In genomic region chr8:4254001-4254400, GRCm38 (mm10) we compare ENCODE assay signal across 8 mouse cellular contexts. TPM values are rescaled to one million over a fixed set of nuclear protein-coding genes. Genes with fewer than 3 reads are reported as not detected.
A peak's percentile ranks its signal among the peaks of the same experiment; 100 is the strongest.
DNase-seq lines count a peak whose midpoint lies in the region; ATAC-seq and TF ChIP-seq lines count a peak whose summit lies in the region.

No protein-coding gene starts in this region.

- WGBS in heart, embryonic 11.5 days (ENCODE audit: insufficient replicate concordance) = 60% methylated on average over 6 of the region's 6 CpGs
- WGBS in kidney, embryonic 15.5 days = 71% methylated on average over 6 of the region's 6 CpGs
- WGBS in liver, postnatal 0 days (ENCODE audit: insufficient replicate concordance) = 63% methylated on average over 6 of the region's 6 CpGs
- WGBS in stomach, embryonic 14.5 days = 66% methylated on average over 6 of the region's 6 CpGs

- H3K27me3 ChIP-seq in heart, embryonic 11.5 days (ENCODE audit: control insufficient read depth, insufficient read depth, low read length) = peaks cover 3% of the 10 kb centered on the region; the same call in 1 of the 2 replicates
- H3K27me3 ChIP-seq in kidney, embryonic 15.5 days = no peaks in the 10 kb centered on the region
- no peaks in the 10 kb centered on the region for H3K27me3 ChIP-seq in liver, postnatal 0 days (ENCODE audit: insufficient read depth, low read length)
- H3K27me3 ChIP-seq in stomach, embryonic 14.5 days (ENCODE audit: control insufficient read depth, insufficient read depth, low read length) = no peaks in the 10 kb centered on the region

- H3K4me1 ChIP-seq in brown adipose tissue, adult 24 weeks (ENCODE audit: control insufficient read depth, insufficient read depth, insufficient read length, low read length) = peaks cover 6% of the 10 kb centered on the region; the same call in 1 of the 2 replicates
- peaks cover 21% of the 10 kb centered on the region for H3K4me1 ChIP-seq in heart, embryonic 11.5 days (ENCODE audit: control insufficient read depth, insufficient read depth, low read length)
- H3K4me1 ChIP-seq in kidney, embryonic 15.5 days = peaks cover 57% of the 10 kb centered on the region
- peaks cover 24% of the 10 kb centered on the region for H3K4me1 ChIP-seq in liver, postnatal 0 days (ENCODE audit: insufficient read depth)
- peaks cover 22% of the 10 kb centered on the region; the same call in 1 of the 2 replicates for H3K4me1 ChIP-seq in stomach, embryonic 14.5 days (ENCODE audit: control insufficient read depth, insufficient read depth, low read length)

- no peak overlapping the region for H3K27ac ChIP-seq in brown adipose tissue, adult 24 weeks (replicated peaks; ENCODE audit: low read depth, low read length)
- no peak overlapping the region for H3K27ac ChIP-seq in heart, embryonic 11.5 days (ENCODE audit: low read depth, low read length)
- H3K27ac ChIP-seq in kidney, embryonic 15.5 days = peak overlapping the region; percentile 97
- no peak overlapping the region for H3K27ac ChIP-seq in liver, postnatal 0 days (ENCODE audit: low read depth)
- peak overlapping the region; percentile 55; the same call in 1 of the 2 replicates for H3K27ac ChIP-seq in stomach, embryonic 14.5 days (ENCODE audit: low read length)

- peak overlapping the region; percentile 78 for H3K4me2 ChIP-seq in heart, embryonic 11.5 days
- H3K4me2 ChIP-seq in kidney, embryonic 15.5 days = peak overlapping the region; percentile 81
- H3K4me2 ChIP-seq in liver, postnatal 0 days (ENCODE audit: low read depth, low read length) = peak overlapping the region; percentile 85
- peak overlapping the region; percentile 67 for H3K4me2 ChIP-seq in stomach, embryonic 14.5 days (replicated peaks; ENCODE audit: low read depth, low read length)

- H3K36me3 ChIP-seq in heart, embryonic 11.5 days (ENCODE audit: control insufficient read depth, insufficient read depth, low read length) = peaks cover 6% of the 10 kb centered on the region; the same call in 1 of the 2 replicates
- peaks cover 29% of the 10 kb centered on the region for H3K36me3 ChIP-seq in kidney, embryonic 15.5 days
- peaks cover 7% of the 10 kb centered on the region for H3K36me3 ChIP-seq in liver, postnatal 0 days (replicated peaks; ENCODE audit: insufficient read depth, low read length)
- peaks cover 31% of the 10 kb centered on the region for H3K36me3 ChIP-seq in stomach, embryonic 14.5 days (ENCODE audit: control insufficient read depth, insufficient read depth, low read length)

- no peak for TF ChIP-seq EP300 in liver, postnatal 0 days (IDR thresholded peaks at IDR 0.05; ENCODE audit: low read depth)

- H3K4me3 ChIP-seq in brown adipose tissue, adult 24 weeks (ENCODE audit: insufficient read depth, low read depth, low read length) = peak overlapping the region; percentile 10; the same call in 1 of the 2 replicates
- peak overlapping the region; percentile 89 for H3K4me3 ChIP-seq in heart, embryonic 11.5 days (ENCODE audit: low read depth, low read length)
- peak overlapping the region; percentile 94 for H3K4me3 ChIP-seq in kidney, embryonic 15.5 days (replicated peaks)
- peak overlapping the region; percentile 93 for H3K4me3 ChIP-seq in liver, postnatal 0 days (ENCODE audit: low read depth, low read length)
- peak overlapping the region; percentile 56 for H3K4me3 ChIP-seq in stomach, embryonic 14.5 days (ENCODE audit: low read depth, low read length)

- TF ChIP-seq CTCF in liver, postnatal 0 days (IDR thresholded peaks at IDR 0.05; ENCODE audit: low read depth) = peak; percentile 53

- H3K9ac ChIP-seq in heart, embryonic 11.5 days (ENCODE audit: low read depth, low read length) = peak overlapping the region; percentile 93
- H3K9ac ChIP-seq in kidney, embryonic 15.5 days = peak overlapping the region; percentile 97; the same call in 1 of the 2 replicates
- no peak overlapping the region for H3K9ac ChIP-seq in liver, postnatal 0 days (replicated peaks)
- H3K9ac ChIP-seq in stomach, embryonic 14.5 days (replicated peaks; ENCODE audit: low read depth, low read length) = no peak overlapping the region

- peak; percentile 63 to 64 for DNase-seq in heart, adult 18-20 months
- DNase-seq in heart, adult 8-10 months (ENCODE audit: low spot score) = no peak
- DNase-seq in liver, postnatal 0 days = peak; percentile 43

- ATAC-seq in heart, embryonic 11.5 days (replicated peaks; ENCODE audit: insufficient number of reproducible peaks, low FRiP score, low TSS enrichment) = no peak
- no peak for ATAC-seq in kidney, embryonic 15.5 days (replicated peaks; ENCODE audit: low FRiP score)
- no peak for ATAC-seq in liver, postnatal 0 days
- ATAC-seq in stomach, embryonic 14.5 days (ENCODE audit: insufficient number of reproducible peaks, insufficient read depth, low FRiP score, low read depth) = no peak
- ATAC-seq in granulocyte monocyte progenitor cell, adult 5-6 weeks (replicated peaks; ENCODE audit: poor library complexity, severe bottlenecking) = no peak

- no peaks in the 10 kb centered on the region for H3K9me3 ChIP-seq in heart, embryonic 11.5 days (replicated peaks; ENCODE audit: control insufficient read depth, low read length)
- H3K9me3 ChIP-seq in kidney, embryonic 15.5 days (replicated peaks) = no peaks in the 10 kb centered on the region
- H3K9me3 ChIP-seq in liver, postnatal 0 days (ENCODE audit: low read length) = no peaks in the 10 kb centered on the region
- no peaks in the 10 kb centered on the region for H3K9me3 ChIP-seq in stomach, embryonic 14.5 days (ENCODE audit: control insufficient read depth, low read depth, low read length)

RNA-seq across cellular contexts. Expression of gene Snapc2, which starts 1.1 kb away (rescaled TPM):
- 10 to 100 TPM; 16.5 to 21.0 TPM for total RNA-seq in heart, adult 18-20 months (2021)
- total RNA-seq in heart, adult 8-10 months (2022) = 10 to 100 TPM; 17.6 to 20.0 (median 19.3) TPM
- polyA plus RNA-seq in brown adipose tissue, adult 24 weeks (2012; ENCODE audit: insufficient read depth, insufficient read length, missing spikeins) = 11.6 and 13.5 TPM in 2 replicates
- 41.7 and 45.3 TPM in 2 replicates for polyA plus RNA-seq in heart, embryonic 11.5 days (2014; fragmentation: Nextera tagmentation; extraction: Ambion mirVana)
- polyA plus RNA-seq in kidney, embryonic 15.5 days (2015; fragmentation: Nextera tagmentation; extraction: Ambion mirVana) = 56.1 and 62.9 TPM in 2 replicates
- polyA plus RNA-seq in liver, postnatal 0 days (2015; fragmentation: Nextera tagmentation; extraction: Ambion mirVana) = 12.6 and 13.7 TPM in 2 replicates
- 57.1 and 61.9 TPM in 2 replicates for polyA plus RNA-seq in stomach, embryonic 14.5 days (2014; fragmentation: Nextera tagmentation; extraction: Ambion mirVana)
- total RNA-seq in granulocyte monocyte progenitor cell, adult 5-6 weeks (2014; fragmentation: Nextera tagmentation) = 14.4 and 14.5 TPM in 2 replicates
- total RNA-seq in granulocyte monocyte progenitor cell, adult 5-6 weeks (2017) = 12.5 and 14.5 TPM in 2 replicates

RNA-seq across cellular contexts. Expression of gene Ctxn1, which starts 5.1 kb away (rescaled TPM):
- total RNA-seq in heart, adult 18-20 months (2021) = under 1 TPM; 0.37 to 0.69 TPM
- total RNA-seq in heart, adult 8-10 months (2022) = under 1 TPM; 0.37 to 0.87 (median 0.79) TPM
- 1.7 TPM in 1 of 2 replicates, not detected in the other for polyA plus RNA-seq in brown adipose tissue, adult 24 weeks (2012; ENCODE audit: insufficient read depth, insufficient read length, missing spikeins)
- polyA plus RNA-seq in heart, embryonic 11.5 days (2014; fragmentation: Nextera tagmentation; extraction: Ambion mirVana) = 33.0 and 33.5 TPM in 2 replicates
- 98.6 and 110 TPM in 2 replicates for polyA plus RNA-seq in kidney, embryonic 15.5 days (2015; fragmentation: Nextera tagmentation; extraction: Ambion mirVana)
- polyA plus RNA-seq in liver, postnatal 0 days (2015; fragmentation: Nextera tagmentation; extraction: Ambion mirVana) = 1.6 and 2.0 TPM in 2 replicates
- polyA plus RNA-seq in stomach, embryonic 14.5 days (2014; fragmentation: Nextera tagmentation; extraction: Ambion mirVana) = 82.9 and 87.4 TPM in 2 replicates
- 3.8 and 3.9 TPM in 2 replicates for total RNA-seq in granulocyte monocyte progenitor cell, adult 5-6 weeks (2014; fragmentation: Nextera tagmentation)
- 0.60 TPM in 1 of 2 replicates, not detected in the other for total RNA-seq in granulocyte monocyte progenitor cell, adult 5-6 weeks (2017)

RNA-seq across cellular contexts. Expression of gene Tgfbr3l, which starts 6.0 kb away (rescaled TPM):
- 1 to 10 TPM; 1.7 TPM for total RNA-seq in heart, adult 18-20 months (2021)
- 1 to 10 TPM; 1.7 to 5.0 (median 2.6) TPM for total RNA-seq in heart, adult 8-10 months (2022)
- 1.5 TPM in 1 of 2 replicates, not detected in the other for polyA plus RNA-seq in brown adipose tissue, adult 24 weeks (2012; ENCODE audit: insufficient read depth, insufficient read length, missing spikeins)
- polyA plus RNA-seq in heart, embryonic 11.5 days (2014; fragmentation: Nextera tagmentation; extraction: Ambion mirVana) = 2.5 and 2.9 TPM in 2 replicates
- polyA plus RNA-seq in kidney, embryonic 15.5 days (2015; fragmentation: Nextera tagmentation; extraction: Ambion mirVana) = 3.8 and 6.5 TPM in 2 replicates
- polyA plus RNA-seq in liver, postnatal 0 days (2015; fragmentation: Nextera tagmentation; extraction: Ambion mirVana) = 0.97 and 2.3 TPM in 2 replicates
- polyA plus RNA-seq in stomach, embryonic 14.5 days (2014; fragmentation: Nextera tagmentation; extraction: Ambion mirVana) = 4.9 and 5.3 TPM in 2 replicates
- 13.1 and 17.0 TPM in 2 replicates for total RNA-seq in granulocyte monocyte progenitor cell, adult 5-6 weeks (2014; fragmentation: Nextera tagmentation)
- total RNA-seq in granulocyte monocyte progenitor cell, adult 5-6 weeks (2017) = 2.4 and 2.8 TPM in 2 replicates

RNA-seq across cellular contexts. Expression of gene Gm49320, which starts 15.3 kb away (rescaled TPM):
- under 1 TPM in 1 of 2 experiments, not detected in 1; 0.31 TPM for total RNA-seq in heart, adult 18-20 months (2021)
- total RNA-seq in heart, adult 8-10 months (2022) = under 1 TPM in 1 of 4 experiments, not detected in 3; 0.25 TPM
- polyA plus RNA-seq in brown adipose tissue, adult 24 weeks (2012; ENCODE audit: insufficient read depth, insufficient read length, missing spikeins) = not detected in 2 replicates
- polyA plus RNA-seq in heart, embryonic 11.5 days (2014; fragmentation: Nextera tagmentation; extraction: Ambion mirVana) = 0.07 TPM in 1 of 2 replicates, not detected in the other
- polyA plus RNA-seq in kidney, embryonic 15.5 days (2015; fragmentation: Nextera tagmentation; extraction: Ambion mirVana) = 0.86 and 0.91 TPM in 2 replicates
- 0.12 TPM in 1 of 2 replicates, not detected in the other for polyA plus RNA-seq in liver, postnatal 0 days (2015; fragmentation: Nextera tagmentation; extraction: Ambion mirVana)
- 2.4 and 2.7 TPM in 2 replicates for polyA plus RNA-seq in stomach, embryonic 14.5 days (2014; fragmentation: Nextera tagmentation; extraction: Ambion mirVana)
- 1.1 TPM in 1 of 2 replicates, not detected in the other for total RNA-seq in granulocyte monocyte progenitor cell, adult 5-6 weeks (2014; fragmentation: Nextera tagmentation)
- total RNA-seq in granulocyte monocyte progenitor cell, adult 5-6 weeks (2017) = 0.52 TPM in 1 of 2 replicates, not detected in the other

RNA-seq across cellular contexts. Expression of gene Map2k7, which starts 15.5 kb away (rescaled TPM):
- 10 to 100 TPM; 65.1 to 66.5 TPM for total RNA-seq in heart, adult 18-20 months (2021)
- 10 to 100 TPM; 69.9 to 84.0 (median 75.2) TPM for total RNA-seq in heart, adult 8-10 months (2022)
- 29.3 and 35.9 TPM in 2 replicates for polyA plus RNA-seq in brown adipose tissue, adult 24 weeks (2012; ENCODE audit: insufficient read depth, insufficient read length, missing spikeins)
- polyA plus RNA-seq in heart, embryonic 11.5 days (2014; fragmentation: Nextera tagmentation; extraction: Ambion mirVana) = 12.5 and 14.4 TPM in 2 replicates
- polyA plus RNA-seq in kidney, embryonic 15.5 days (2015; fragmentation: Nextera tagmentation; extraction: Ambion mirVana) = 28.0 and 31.5 TPM in 2 replicates
- 10.5 and 10.7 TPM in 2 replicates for polyA plus RNA-seq in liver, postnatal 0 days (2015; fragmentation: Nextera tagmentation; extraction: Ambion mirVana)
- 22.0 and 26.0 TPM in 2 replicates for polyA plus RNA-seq in stomach, embryonic 14.5 days (2014; fragmentation: Nextera tagmentation; extraction: Ambion mirVana)
- total RNA-seq in granulocyte monocyte progenitor cell, adult 5-6 weeks (2014; fragmentation: Nextera tagmentation) = 29.7 and 44.6 TPM in 2 replicates
- 21.5 and 34.3 TPM in 2 replicates for total RNA-seq in granulocyte monocyte progenitor cell, adult 5-6 weeks (2017)

Comparison
In these comparisons a context has a peak if more than half of its experiments do, and no peak if none do; other contexts are left out.
1. H3K27ac ChIP-seq: peak in kidney, embryonic 15.5 days (single experiment) and stomach, embryonic 14.5 days (single experiment); none in brown adipose tissue, adult 24 weeks (single experiment), heart, embryonic 11.5 days (single experiment) and liver, postnatal 0 days (single experiment).
2. H3K4me3 ChIP-seq: peak in every context shown above with its lines; median percentile 94 in kidney, embryonic 15.5 days; 93 in liver, postnatal 0 days; 89 in heart, embryonic 11.5 days; 56 in stomach, embryonic 14.5 days; 10 in brown adipose tissue, adult 24 weeks.
3. H3K9ac ChIP-seq: peak in heart, embryonic 11.5 days (single experiment) and kidney, embryonic 15.5 days (single experiment); none in liver, postnatal 0 days (single experiment) and stomach, embryonic 14.5 days (single experiment).
4. RNA of gene Ctxn1, which starts 5.1 kb away (polyA plus RNA-seq): 98.6 to 110 TPM in kidney, embryonic 15.5 days, 82.9 to 87.4 TPM in stomach, embryonic 14.5 days and 33.0 to 33.5 TPM in heart, embryonic 11.5 days; 1.6 to 2.0 TPM in liver, postnatal 0 days and 1.7 TPM in brown adipose tissue, adult 24 weeks; every median in the first group is over 10 times any median in the second.
5. Peak in every context shown above with its lines, with median percentiles within 50 percentile points of each other: H3K4me2 ChIP-seq.